9 mouse cellular contexts compared by ENCODE assay signal in the genomic region with DNA sequence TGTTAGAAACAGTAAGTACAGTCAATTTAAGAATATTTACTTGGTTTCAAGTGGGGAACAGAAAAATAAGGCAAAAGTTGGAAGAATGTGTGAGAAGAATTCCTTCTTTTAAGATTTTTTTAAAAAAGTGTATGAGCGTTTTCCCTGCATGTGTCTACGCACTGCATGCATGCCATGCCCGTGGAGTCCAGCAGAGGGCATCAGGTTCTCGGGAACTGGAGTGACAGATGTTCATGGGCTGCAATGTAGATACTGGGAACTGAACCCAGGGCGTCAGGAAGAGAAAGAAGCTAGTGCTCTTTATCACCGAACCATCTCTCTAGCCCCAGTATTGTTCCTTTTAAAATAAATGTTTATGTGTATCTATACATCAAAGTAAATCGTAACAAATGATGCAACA.
DNase-seq lines count a peak whose midpoint lies in the region; ATAC-seq and TF ChIP-seq lines count a peak whose summit lies in the region.
"Had no signal": no experiment of that assay in that cellular context is flagged by ENCODE, and none has a peak within 500 bp of the region (broad histone marks: within the 10 kb centered on the region; RNA-seq: fewer than 3 reads in every experiment).

No protein-coding gene starts in this region.

- no peak overlapping the region for H3K4me3 ChIP-seq in heart, embryonic 11.5 days (ENCODE audit: low read depth, low read length)
- H3K4me3 ChIP-seq in embryonic facial prominence, embryonic 11.5 days (ENCODE audit: low read depth, low read length): no peak overlapping the region
- no peak overlapping the region for H3K4me3 ChIP-seq in testis, adult 2 months (ENCODE audit: control insufficient read depth, low read depth, low read length)
- H3K4me3 ChIP-seq: neural tube, embryonic 13.5 days had no signal

- H3K4me2 ChIP-seq in heart, embryonic 11.5 days: no peak overlapping the region
- H3K4me2 ChIP-seq in embryonic facial prominence, embryonic 11.5 days (ENCODE audit: low read depth, low read length): no peak overlapping the region
- H3K4me2 ChIP-seq: neural tube, embryonic 13.5 days had no signal

- peak; percentile 73; the same call in 1 of the 2 replicates for TF ChIP-seq CTCF in testis, adult 2 months (IDR thresholded peaks at IDR 0.05; ENCODE audit: control insufficient read depth, insufficient read depth, insufficient replicate concordance, low read depth, low read length)

- no peak for TF ChIP-seq POLR2A in testis, adult 2 months (IDR thresholded peaks at IDR 0.05; ENCODE audit: control insufficient read depth, low read depth, low read length)

- no peaks in the 10 kb centered on the region for H3K27me3 ChIP-seq in heart, embryonic 11.5 days (ENCODE audit: control insufficient read depth, insufficient read depth, low read length)
- H3K27me3 ChIP-seq in embryonic facial prominence, embryonic 11.5 days (ENCODE audit: control insufficient read depth, insufficient read depth, low read length): no peaks in the 10 kb centered on the region
- no peaks in the 10 kb centered on the region for H3K27me3 ChIP-seq in testis, adult 2 months (ENCODE audit: control insufficient read depth, insufficient read depth, low read length)
- H3K27me3 ChIP-seq: neural tube, embryonic 13.5 days had no signal

- H3K9ac ChIP-seq in heart, embryonic 11.5 days (ENCODE audit: low read depth, low read length): no peak overlapping the region
- H3K9ac ChIP-seq in embryonic facial prominence, embryonic 11.5 days (replicated peaks; ENCODE audit: low read length): no peak overlapping the region
- H3K9ac ChIP-seq: neural tube, embryonic 13.5 days had no signal

- ATAC-seq in heart, embryonic 11.5 days (replicated peaks; ENCODE audit: insufficient number of reproducible peaks, low FRiP score, low TSS enrichment): no peak
- no peak for ATAC-seq in embryonic facial prominence, embryonic 11.5 days (replicated peaks; ENCODE audit: insufficient number of reproducible peaks, low FRiP score, low TSS enrichment, low read depth)
- no peak for ATAC-seq in erythroid progenitor cell, adult 5-6 weeks (replicated peaks; ENCODE audit: low FRiP score, poor library complexity, severe bottlenecking)

- WGBS in heart, embryonic 11.5 days (ENCODE audit: insufficient replicate concordance): 65% methylated on average over 7 of the region's 7 CpGs
- WGBS in embryonic facial prominence, embryonic 11.5 days: 73% methylated on average over 7 of the region's 7 CpGs

- intact Hi-C loops in heart, postnatal 10 days (cut with DNase I): loop anchor here (5.0 kb wide), 1 partner anchor 606 kb away; no protein-coding TSS in a partner anchor

- H3K27ac ChIP-seq in heart, embryonic 11.5 days (ENCODE audit: low read depth, low read length): no peak overlapping the region
- H3K27ac ChIP-seq in embryonic facial prominence, embryonic 11.5 days (replicated peaks; ENCODE audit: low read depth, low read length): no peak overlapping the region
- no peak overlapping the region for H3K27ac ChIP-seq in testis, adult 2 months (ENCODE audit: control insufficient read depth, insufficient read depth, low read depth, low read length)
- H3K27ac ChIP-seq: neural tube, embryonic 13.5 days had no signal

- H3K9me3 ChIP-seq in heart, embryonic 11.5 days (replicated peaks; ENCODE audit: control insufficient read depth, low read length): no peaks in the 10 kb centered on the region
- no peaks in the 10 kb centered on the region for H3K9me3 ChIP-seq in embryonic facial prominence, embryonic 11.5 days (replicated peaks; ENCODE audit: control insufficient read depth, low read length)
- H3K9me3 ChIP-seq: neural tube, embryonic 13.5 days had no signal

- H3K36me3 ChIP-seq in heart, embryonic 11.5 days (ENCODE audit: control insufficient read depth, insufficient read depth, low read length): no peaks in the 10 kb centered on the region
- no peaks in the 10 kb centered on the region for H3K36me3 ChIP-seq in embryonic facial prominence, embryonic 11.5 days (replicated peaks; ENCODE audit: control insufficient read depth, insufficient read depth, low read depth, low read length)
- H3K36me3 ChIP-seq in testis, adult 2 months (ENCODE audit: control insufficient read depth, insufficient read depth, low read length): no peaks in the 10 kb centered on the region
- H3K36me3 ChIP-seq: neural tube, embryonic 13.5 days had no signal

- H3K4me1 ChIP-seq in heart, embryonic 11.5 days (ENCODE audit: control insufficient read depth, insufficient read depth, low read length): no peaks in the 10 kb centered on the region
- no peaks in the 10 kb centered on the region for H3K4me1 ChIP-seq in embryonic facial prominence, embryonic 11.5 days (ENCODE audit: control insufficient read depth, insufficient read depth, low read length)
- H3K4me1 ChIP-seq in testis, adult 2 months (ENCODE audit: control insufficient read depth, insufficient read depth, low read length): no peaks in the 10 kb centered on the region
- H3K4me1 ChIP-seq: neural tube, embryonic 13.5 days had no signal

- peak; percentile 5 to 33 for DNase-seq in heart, postnatal 10 days
- DNase-seq in right cerebral cortex, postnatal 4 days: peak; percentile 16
- no peak for DNase-seq in right cerebral cortex, adult 18-20 months
- peak; percentile 21 for DNase-seq in embryonic facial prominence, embryonic 11.5 days (ENCODE audit: low spot score)
- DNase-seq in spleen, postnatal 36 days (ENCODE audit: low spot score in 2 of 2): no peak

Comparison
In these comparisons a context has a peak if more than half of its experiments do, and no peak if none do; other contexts are left out.
1. DNase-seq: peak in heart, postnatal 10 days (2 of 2), right cerebral cortex, postnatal 4 days (single experiment) and embryonic facial prominence, embryonic 11.5 days (single experiment); none in right cerebral cortex, adult 18-20 months (single experiment) and spleen, postnatal 36 days (0 of 2).